Mouse (Mus musculus): ENCODE measurements around the gene Ccdc39.

Gene Ccdc39

GRCm38 (mm10) chr3:33790975-33791374, 53.1 kb downstream of the Ccdc39 start:
- no peak for DNase-seq (ENCODE audit: low spot score in 2 of 2)
